Mouse (Mus musculus): ENCODE results near the gene Gm29423. TPM values are rescaled to one million over a fixed set of nuclear protein-coding genes. Genes with fewer than 3 reads are reported as not detected.
"Not testable (repeated sequence)": the region's sequence is repeated elsewhere in the genome, so short reads cannot be mapped to it uniquely, and the experiment has no call there.

Gene Gm29423
- not detected in 2 replicates for polyA plus RNA-seq (2016; fragmentation: Nextera tagmentation; extraction: Ambion mirVana)

DNA sequence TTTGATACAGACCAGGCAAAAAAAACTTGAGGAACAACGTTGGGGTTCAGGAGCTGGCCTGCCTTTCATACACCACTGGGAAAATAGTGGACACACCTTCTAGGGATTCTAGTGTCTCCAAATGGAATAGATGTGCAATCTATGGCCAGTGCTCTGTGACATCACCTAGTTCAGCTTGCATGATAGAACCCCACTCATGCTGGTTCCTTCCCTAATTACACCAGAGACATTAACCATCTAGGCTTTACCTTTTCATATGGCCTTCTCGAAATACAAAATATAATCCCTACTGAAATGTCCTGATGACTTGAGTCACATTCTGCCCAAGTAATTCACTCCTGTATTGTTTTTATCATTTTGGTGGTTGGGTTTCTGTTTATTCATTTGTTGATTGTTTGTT lies at the start of gene Gm29423, which contains the start of gene Gm29644:
TSS of gene Gm29423 (minus strand) at position 101 of the 400 bp plus-strand sequence.
TSS of gene Gm29644 (minus strand) at position 157 of the 400 bp plus-strand sequence.
- not testable (repeated sequence) for H3K4me2 ChIP-seq (replicated peaks); H3K4me1 ChIP-seq; H3K9me3 ChIP-seq; H3K27ac ChIP-seq; H3K4me3 ChIP-seq; H3K36me3 ChIP-seq; ATAC-seq (ENCODE audit: low FRiP score, low read depth); H3K9ac ChIP-seq; H3K27me3 ChIP-seq (replicated peaks)
- WGBS, result no CpG with 5 or more reads among the region's 2 CpGs

DNA sequence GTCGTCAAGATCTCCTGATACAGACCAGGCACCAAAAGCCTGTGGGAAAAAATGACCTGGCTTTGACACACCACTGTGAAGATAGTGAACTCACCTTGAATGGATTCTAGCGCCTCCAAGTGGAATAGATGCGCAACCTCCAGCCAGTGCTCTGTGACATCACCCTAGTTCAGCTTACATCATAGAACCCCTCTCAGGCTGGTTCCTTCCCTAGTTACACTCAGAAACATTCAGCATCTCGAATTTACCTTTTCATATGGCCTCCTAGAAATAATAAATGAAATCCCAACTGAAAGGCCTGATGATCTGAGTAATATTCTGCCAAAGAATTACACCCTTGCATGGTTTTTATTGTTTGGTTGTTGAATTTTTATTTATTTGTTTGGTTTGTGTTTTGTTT lies 29.5 kb downstream of the Gm29423 start, which contains the start of gene Gm21118:
TSS of gene Gm21118 (minus strand) at position 101 of the 400 bp plus-strand sequence.
- not testable (repeated sequence) for H3K9ac ChIP-seq; H3K4me1 ChIP-seq; H3K4me3 ChIP-seq; H3K27ac ChIP-seq; H3K9me3 ChIP-seq; H3K36me3 ChIP-seq; H3K4me2 ChIP-seq (replicated peaks); ATAC-seq (ENCODE audit: low FRiP score, low read depth); H3K27me3 ChIP-seq (replicated peaks)
- no CpG with 5 or more reads among the region's 4 CpGs for WGBS

Other genes with a start within 250 kb of the Gm29423 start
- not detected in 2 replicates for gene Gm21118, start 29.6 kb downstream of the Gm29423 start, polyA plus RNA-seq (2016; fragmentation: Nextera tagmentation; extraction: Ambion mirVana)
- gene Gm29644, start 56 bp upstream of the Gm29423 start, polyA plus RNA-seq (2016; fragmentation: Nextera tagmentation; extraction: Ambion mirVana), result not detected in 2 replicates
- gene Gm20888, start 138.6 kb upstream of the Gm29423 start, polyA plus RNA-seq (2016; fragmentation: Nextera tagmentation; extraction: Ambion mirVana), result not detected in 2 replicates